Mouse (Mus musculus): ENCODE data around the gene Olfr583. TPM values are rescaled to one million over a fixed set of nuclear protein-coding genes. Genes with fewer than 3 reads are reported as not detected.

Gene Olfr583
- polyA plus RNA-seq (2014; fragmentation: Nextera tagmentation; extraction: Ambion mirVana): not detected in 2 replicates

GRCm38 (mm10) chr7:103051000-103051399 is at the start of gene Olfr583:
Gene Olfr583 (plus strand): TSS chr7:103051300.
- ATAC-seq (ENCODE audit: insufficient number of reproducible peaks, low FRiP score, low TSS enrichment, low read depth) (no peak), DNase-seq (ENCODE audit: low spot score) (no peak)
- Histone ChIP-seq H3K4me2 (ENCODE audit: low read depth, severe bottlenecking) (no peak within 1 kb of the TSS), H3K9me3 (ENCODE audit: control insufficient read depth, low read length) (no peaks in the 10 kb centered on the region), H3K4me3 (ENCODE audit: low read depth, low read length) (no peak within 1 kb of the TSS), H3K9ac (ENCODE audit: low read length) (no peak within 1 kb of the TSS), H3K27ac (replicated peaks; ENCODE audit: low read depth, low read length) (no peak within 1 kb of the TSS), H3K36me3 (ENCODE audit: control insufficient read depth, insufficient read depth, low read length) (no peaks in the 10 kb centered on the region), H3K4me1 (ENCODE audit: control insufficient read depth, insufficient read depth, low read length) (no peaks in the 10 kb centered on the region), H3K27me3 (ENCODE audit: control insufficient read depth, insufficient read depth, low read length) (no peaks in the 10 kb centered on the region)
- 95% methylated on average over 1 of the region's 1 CpGs for WGBS

- Histone ChIP-seq H3K4me3 (ENCODE audit: low read depth, low read length) (no peak within 1 kb of the TSS), H3K4me1 (ENCODE audit: control insufficient read depth, insufficient read depth, low read length) (no peaks in the 10 kb centered on the region), H3K9me3 (ENCODE audit: control insufficient read depth, low read length) (no peaks in the 10 kb centered on the region), H3K9ac (ENCODE audit: low read length) (no peak within 1 kb of the TSS), H3K27ac (replicated peaks; ENCODE audit: low read depth, low read length) (no peak within 1 kb of the TSS), H3K4me2 (ENCODE audit: low read depth, severe bottlenecking) (no peak within 1 kb of the TSS), H3K36me3 (ENCODE audit: control insufficient read depth, insufficient read depth, low read length) (no peaks in the 10 kb centered on the region), H3K27me3 (ENCODE audit: control insufficient read depth, insufficient read depth, low read length) (no peaks in the 10 kb centered on the region)
- ATAC-seq (ENCODE audit: insufficient number of reproducible peaks, low FRiP score, low TSS enrichment, low read depth) (no peak), DNase-seq (ENCODE audit: low spot score) (no peak)
Measured at GRCm38 (mm10) chr7:103037724-103038123, 13.4 kb upstream of the Olfr583 start, which contains the start of gene Olfr582. Gene Olfr582 (plus strand): TSS chr7:103038024.

GRCm38 (mm10) chr7:103081585-103081984 is 30.5 kb downstream of the Olfr583 start, which contains the start of gene Olfr584:
Gene Olfr584 (plus strand): TSS chr7:103081885.
- Histone ChIP-seq H3K4me1 (ENCODE audit: control insufficient read depth, insufficient read depth, low read length) (no peaks in the 10 kb centered on the region), H3K36me3 (ENCODE audit: control insufficient read depth, insufficient read depth, low read length) (no peaks in the 10 kb centered on the region), H3K9ac (ENCODE audit: low read length) (no peak within 1 kb of the TSS), H3K4me3 (ENCODE audit: low read depth, low read length) (no peak within 1 kb of the TSS), H3K4me2 (ENCODE audit: low read depth, severe bottlenecking) (no peak within 1 kb of the TSS), H3K9me3 (ENCODE audit: control insufficient read depth, low read length) (no peaks in the 10 kb centered on the region), H3K27ac (replicated peaks; ENCODE audit: low read depth, low read length) (no peak within 1 kb of the TSS), H3K27me3 (ENCODE audit: control insufficient read depth, insufficient read depth, low read length) (no peaks in the 10 kb centered on the region)
- ATAC-seq (ENCODE audit: insufficient number of reproducible peaks, low FRiP score, low TSS enrichment, low read depth) (no peak), DNase-seq (ENCODE audit: low spot score) (no peak)
- WGBS: 94% methylated on average over 1 of the region's 1 CpGs

- Histone ChIP-seq H3K9ac (ENCODE audit: low read length) (no peak within 1 kb of the TSS), H3K36me3 (ENCODE audit: control insufficient read depth, insufficient read depth, low read length) (no peaks in the 10 kb centered on the region), H3K4me3 (ENCODE audit: low read depth, low read length) (no peak within 1 kb of the TSS), H3K9me3 (ENCODE audit: control insufficient read depth, low read length) (no peaks in the 10 kb centered on the region), H3K27me3 (ENCODE audit: control insufficient read depth, insufficient read depth, low read length) (no peaks in the 10 kb centered on the region), H3K4me1 (ENCODE audit: control insufficient read depth, insufficient read depth, low read length) (no peaks in the 10 kb centered on the region), H3K4me2 (ENCODE audit: low read depth, severe bottlenecking) (no peak within 1 kb of the TSS), H3K27ac (replicated peaks; ENCODE audit: low read depth, low read length) (no peak within 1 kb of the TSS)
- WGBS: 79% methylated on average over 1 of the region's 1 CpGs
- no peak for DNase-seq (ENCODE audit: low spot score)
- ATAC-seq (ENCODE audit: insufficient number of reproducible peaks, low FRiP score, low TSS enrichment, low read depth): no peak
Measured at GRCm38 (mm10) chr7:103097420-103097819, 46.3 kb downstream of the Olfr583 start, which contains the start of gene Olfr585. Gene Olfr585 (plus strand): TSS chr7:103097720.

Other genes starting within 250 kb of the Olfr583 start
- not detected in 2 replicates for gene Olfr564, start 247.8 kb upstream of the Olfr583 start, polyA plus RNA-seq (2014; fragmentation: Nextera tagmentation; extraction: Ambion mirVana)
- gene Olfr566, start 192.5 kb upstream of the Olfr583 start, polyA plus RNA-seq (2014; fragmentation: Nextera tagmentation; extraction: Ambion mirVana): not detected in 2 replicates
- gene Olfr568, start 174.2 kb upstream of the Olfr583 start, polyA plus RNA-seq (2014; fragmentation: Nextera tagmentation; extraction: Ambion mirVana): not detected in 2 replicates
- gene Olfr569, start 160.4 kb upstream of the Olfr583 start, polyA plus RNA-seq (2014; fragmentation: Nextera tagmentation; extraction: Ambion mirVana): not detected in 2 replicates
- not detected in 2 replicates for gene Olfr570, start 156.7 kb upstream of the Olfr583 start, polyA plus RNA-seq (2014; fragmentation: Nextera tagmentation; extraction: Ambion mirVana)
- not detected in 2 replicates for gene Olfr571, start 133.8 kb upstream of the Olfr583 start, polyA plus RNA-seq (2014; fragmentation: Nextera tagmentation; extraction: Ambion mirVana)
- not detected in 2 replicates for gene Olfr572, start 126.9 kb upstream of the Olfr583 start, polyA plus RNA-seq (2014; fragmentation: Nextera tagmentation; extraction: Ambion mirVana)
- not detected in 2 replicates for gene Olfr573-ps1, start 108.7 kb upstream of the Olfr583 start, polyA plus RNA-seq (2014; fragmentation: Nextera tagmentation; extraction: Ambion mirVana)
- not detected in 2 replicates for gene Olfr574, start 102.8 kb upstream of the Olfr583 start, polyA plus RNA-seq (2014; fragmentation: Nextera tagmentation; extraction: Ambion mirVana)
- not detected in 2 replicates for gene Olfr575, start 92.5 kb upstream of the Olfr583 start, polyA plus RNA-seq (2014; fragmentation: Nextera tagmentation; extraction: Ambion mirVana)
- gene Olfr576, start 88.6 kb upstream of the Olfr583 start, polyA plus RNA-seq (2014; fragmentation: Nextera tagmentation; extraction: Ambion mirVana): not detected in 2 replicates
- not detected in 2 replicates for gene Olfr577, start 75.4 kb upstream of the Olfr583 start, polyA plus RNA-seq (2014; fragmentation: Nextera tagmentation; extraction: Ambion mirVana)
- not detected in 2 replicates for gene Olfr578, start 62.0 kb upstream of the Olfr583 start, polyA plus RNA-seq (2014; fragmentation: Nextera tagmentation; extraction: Ambion mirVana)
- not detected in 2 replicates for gene Olfr582, start 13.3 kb upstream of the Olfr583 start, polyA plus RNA-seq (2014; fragmentation: Nextera tagmentation; extraction: Ambion mirVana)
- gene Olfr584, start 30.6 kb downstream of the Olfr583 start, polyA plus RNA-seq (2014; fragmentation: Nextera tagmentation; extraction: Ambion mirVana): not detected in 2 replicates
- not detected in 2 replicates for gene Olfr585, start 46.4 kb downstream of the Olfr583 start, polyA plus RNA-seq (2014; fragmentation: Nextera tagmentation; extraction: Ambion mirVana)
- not detected in 2 replicates for gene Olfr586, start 74.3 kb downstream of the Olfr583 start, polyA plus RNA-seq (2014; fragmentation: Nextera tagmentation; extraction: Ambion mirVana)
- gene Olfr588-ps1, start 89.6 kb downstream of the Olfr583 start, polyA plus RNA-seq (2014; fragmentation: Nextera tagmentation; extraction: Ambion mirVana): not detected in 2 replicates
- gene Olfr589, start 105.1 kb downstream of the Olfr583 start, polyA plus RNA-seq (2014; fragmentation: Nextera tagmentation; extraction: Ambion mirVana): not detected in 2 replicates
- not detected in 2 replicates for gene Olfr591, start 127.0 kb downstream of the Olfr583 start, polyA plus RNA-seq (2014; fragmentation: Nextera tagmentation; extraction: Ambion mirVana)
- gene Olfr592, start 133.5 kb downstream of the Olfr583 start, polyA plus RNA-seq (2014; fragmentation: Nextera tagmentation; extraction: Ambion mirVana): not detected in 2 replicates
- gene Olfr593, start 160.6 kb downstream of the Olfr583 start, polyA plus RNA-seq (2014; fragmentation: Nextera tagmentation; extraction: Ambion mirVana): not detected in 2 replicates
- not detected in 2 replicates for gene Olfr594, start 165.7 kb downstream of the Olfr583 start, polyA plus RNA-seq (2014; fragmentation: Nextera tagmentation; extraction: Ambion mirVana)
- gene Usp17ld, start 201.2 kb downstream of the Olfr583 start, polyA plus RNA-seq (2014; fragmentation: Nextera tagmentation; extraction: Ambion mirVana): not detected in 2 replicates

All from limb, embryonic 11.5 days (tissue).